Mouse (Mus musculus) stomach, postnatal 0 days (tissue): ENCODE results near the gene Rpl39l. TPM values are rescaled to one million over a fixed set of nuclear protein-coding genes. Genes with fewer than 3 reads are reported as not detected.

Source experiments
- ATAC-seq: fragments of 200-750 bp; cut with Nextera tagmentation; 2 replicates; pipeline ENCODE4 v1.8.0; 2017; ENCODE audit not compliant: low FRiP score, low TSS enrichment
- DNase-seq: peaks from one replicate; pipeline ENCODE4 v3.0.0-alpha.2; 2016; ENCODE audit warnings: low spot score
- H3K27ac ChIP-seq: fragments of 300-500 bp; sonication (generic); replicated peaks from 2 replicates; pipeline ENCODE4 v1.5.1; 2014; ENCODE audit warnings: mild to moderate bottlenecking, control low read depth
- H3K27me3 ChIP-seq: fragments of 300-500 bp; sonication (generic); 2 replicates; pipeline ENCODE4 v1.6.1; 2014; ENCODE audit warnings: low read length; ENCODE audit not compliant: control insufficient read depth, insufficient read depth
- H3K36me3 ChIP-seq: fragments of 300-500 bp; sonication (generic); 2 replicates; pipeline ENCODE4 v1.6.1; 2014; ENCODE audit warnings: low read length, mixed read lengths; ENCODE audit not compliant: control insufficient read depth, insufficient read depth
- H3K4me1 ChIP-seq: fragments of 300-500 bp; sonication (generic); replicated peaks from 2 replicates; pipeline ENCODE4 v1.6.1; 2014; ENCODE audit warnings: antibody characterized with exemption; ENCODE audit not compliant: control insufficient read depth, insufficient read depth
- H3K4me2 ChIP-seq: fragments of 300-500 bp; sonication (generic); replicated peaks from 2 replicates; pipeline ENCODE4 v1.6.1; 2014; ENCODE audit warnings: low read depth, mild to moderate bottlenecking, control low read depth, moderate library complexity
- H3K4me3 ChIP-seq: fragments of 300-500 bp; sonication (generic); 2 replicates; pipeline ENCODE4 v1.5.1; 2014; ENCODE audit warnings: low read depth, low read length, control low read depth
- H3K9ac ChIP-seq: fragments of 300-500 bp; sonication (generic); 2 replicates; pipeline ENCODE4 v1.6.1; 2014; ENCODE audit warnings: mild to moderate bottlenecking, low read length, control low read depth, mixed read lengths
- H3K9me3 ChIP-seq: fragments of 300-500 bp; sonication (generic); 2 replicates; pipeline ENCODE4 v1.6.1; 2016; ENCODE audit warnings: low read length; ENCODE audit not compliant: control insufficient read depth
- CTCF ChIP-seq: IDR thresholded peaks from 2 replicates; pipeline ENCODE4 v1.5.1; 2016; ENCODE audit warnings: antibody characterized with exemption, low read depth, mild to moderate bottlenecking, moderate library complexity
- EP300 ChIP-seq: optimal IDR thresholded peaks from 2 replicates; pipeline ENCODE3; 2016; ENCODE audit warnings: antibody characterized with exemption
- WGBS: fragments of 180-500 bp; shearing (Covaris S2); extraction: QIAGEN DNeasy Blood & Tissue Kit; methylation state at CpG from one replicate; pipeline ENCODE4 v1.1.7; 2014; 5-methylcytosine and 5-hydroxymethylcytosine counted together
- polyA plus RNA-seq: library from polyadenylated mRNA; unstranded; fragments of >200 nt; fragmentation: Nextera tagmentation; extraction: Ambion mirVana; gene quantifications from 2 replicates; pipeline ENCODE4 v1.2.1, GENCODE M21; 2015

Gene Rpl39l
- polyA plus RNA-seq: not detected in 2 replicates

DNA sequence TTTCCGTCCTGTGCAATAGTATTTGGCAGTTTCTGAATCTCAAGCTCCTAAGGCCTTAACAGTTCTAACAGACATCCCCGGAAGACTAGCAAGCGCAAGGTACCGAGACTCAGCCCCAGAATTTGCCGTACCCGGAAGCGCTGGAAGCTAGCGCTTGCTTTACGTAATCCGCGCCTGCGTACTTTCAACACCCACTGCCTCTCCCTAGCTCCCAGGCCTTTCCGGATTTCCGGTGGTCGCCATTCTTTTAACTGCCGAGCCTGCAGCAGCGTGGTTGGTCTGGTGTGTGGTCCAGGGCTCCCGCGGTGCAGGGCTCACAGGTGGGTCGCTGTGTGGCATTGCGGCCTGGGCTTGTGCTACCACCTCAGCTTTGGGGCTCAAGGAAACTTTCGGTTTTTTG is at the start of gene Rpl39l:
TSS of gene Rpl39l (plus strand) at position 222 of the 400 bp plus-strand sequence.
- no peak within 1 kb of the TSS for H3K4me3 ChIP-seq
- ATAC-seq: no peak
- WGBS: 90% methylated on average over 22 of the region's 22 CpGs

GRCm38 (mm10) chr16:10127586-10127985 is 42.4 kb upstream of the Rpl39l start:
- DNase-seq (no peak), ATAC-seq (no peak)
- no peak overlapping the region for H3K27ac ChIP-seq
- no peak for TF ChIP-seq EP300
- no peak for TF ChIP-seq CTCF
- H3K36me3 ChIP-seq: no peaks in the 10 kb centered on the region
- no peaks in the 10 kb centered on the region for H3K27me3 ChIP-seq
- no peaks in the 10 kb centered on the region for H3K4me1 ChIP-seq
- H3K4me2 ChIP-seq: no peak overlapping the region
- 74% methylated on average over 1 of the region's 1 CpGs for WGBS
- H3K9me3 ChIP-seq: no peaks in the 10 kb centered on the region
- H3K9ac ChIP-seq: no peak overlapping the region
- no peak overlapping the region for H3K4me3 ChIP-seq

More for the DNA sequence above, at the start of gene Rpl39l:
- DNase-seq: no peak
- no peaks in the 10 kb centered on the region for H3K27me3 ChIP-seq
- no peaks in the 10 kb centered on the region for H3K9me3 ChIP-seq
- H3K9ac ChIP-seq: no peak within 1 kb of the TSS
- H3K36me3 ChIP-seq: no peaks in the 10 kb centered on the region
- H3K4me1 ChIP-seq: no peaks in the 10 kb centered on the region
- H3K4me2 ChIP-seq: no peak within 1 kb of the TSS
- TF ChIP-seq CTCF (no peak), EP300 (no peak)
- H3K27ac ChIP-seq: no peak within 1 kb of the TSS

DNA sequence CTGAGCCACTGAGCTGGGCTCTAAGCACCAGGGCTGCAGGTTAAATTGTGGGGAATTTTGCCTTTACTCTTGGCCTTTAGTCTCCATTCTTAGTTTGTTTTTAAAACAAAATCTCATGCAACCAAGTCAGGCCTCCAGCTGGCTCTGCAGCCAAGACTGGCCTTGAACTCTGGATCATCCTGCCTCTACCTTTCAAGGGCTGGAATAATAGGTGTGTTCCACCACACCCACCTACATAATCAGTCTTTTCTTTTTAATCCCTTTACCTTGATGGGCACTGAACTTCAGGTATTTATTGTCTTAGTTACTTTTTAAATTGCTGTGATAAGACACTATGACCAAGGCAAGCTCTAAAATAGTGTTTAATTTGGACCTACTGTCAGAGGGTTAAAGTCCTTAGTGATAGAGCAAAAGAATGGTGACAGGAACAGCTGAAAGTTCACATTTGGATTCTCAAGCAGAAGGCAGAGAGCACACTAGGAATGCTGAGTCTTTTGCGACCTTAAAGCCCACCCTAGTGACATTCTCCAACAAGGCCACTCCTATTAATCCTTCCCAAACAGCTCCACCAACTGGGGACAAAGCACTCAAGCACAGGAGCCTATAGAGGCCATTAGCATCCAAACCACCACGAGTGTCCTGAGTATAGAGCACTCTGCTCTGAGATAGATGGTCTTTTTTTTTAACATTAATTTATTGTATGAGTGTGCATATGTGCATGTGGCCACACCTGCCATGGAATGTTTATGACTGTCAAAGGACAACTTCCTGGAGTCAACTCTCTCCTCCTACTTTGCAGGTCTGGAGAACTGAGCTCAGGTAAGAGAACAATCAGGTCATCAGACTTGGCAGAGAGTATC is 40.7 kb upstream of the Rpl39l start:
- 68% methylated on average over 2 of the region's 2 CpGs for WGBS
- H3K36me3 ChIP-seq: no peaks in the 10 kb centered on the region
- no peak overlapping the region for H3K4me3 ChIP-seq
- ATAC-seq (no peak), DNase-seq (no peak)
- H3K4me1 ChIP-seq: no peaks in the 10 kb centered on the region
- no peak overlapping the region for H3K27ac ChIP-seq
- no peak overlapping the region for H3K4me2 ChIP-seq
- H3K9ac ChIP-seq: no peak overlapping the region
- no peaks in the 10 kb centered on the region for H3K27me3 ChIP-seq
- TF ChIP-seq EP300: no peak
- no peak for TF ChIP-seq CTCF
- no peaks in the 10 kb centered on the region for H3K9me3 ChIP-seq

DNA sequence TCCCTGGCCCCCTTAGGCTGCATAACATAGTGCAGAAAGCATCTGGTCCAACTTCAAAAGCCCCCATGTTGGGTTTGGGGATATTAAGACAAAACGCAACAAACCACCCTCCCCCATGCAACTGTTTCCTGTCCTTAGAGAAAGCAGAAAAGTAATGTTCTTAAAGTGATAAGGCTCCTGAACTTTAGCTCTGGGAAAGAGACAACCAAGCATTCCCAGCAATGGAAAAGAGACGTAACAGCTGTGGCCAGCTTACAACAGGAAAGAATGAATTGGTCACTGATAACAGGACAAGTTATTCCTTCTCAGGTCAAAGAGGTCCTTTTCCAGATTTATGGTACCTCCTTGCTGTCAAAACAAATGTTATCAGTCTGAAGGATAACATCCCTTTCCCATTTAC is 26.9 kb upstream of the Rpl39l start:
- Histone ChIP-seq H3K9ac (no peak overlapping the region), H3K4me1 (no peaks in the 10 kb centered on the region), H3K4me3 (no peak overlapping the region), H3K9me3 (no peaks in the 10 kb centered on the region), H3K27me3 (no peaks in the 10 kb centered on the region), H3K4me2 (no peak overlapping the region), H3K27ac (no peak overlapping the region), H3K36me3 (no peaks in the 10 kb centered on the region)
- 55% methylated on average over 2 of the region's 2 CpGs for WGBS
- ATAC-seq (no peak), DNase-seq (no peak)
- no peak for TF ChIP-seq CTCF
- no peak for TF ChIP-seq EP300

DNA sequence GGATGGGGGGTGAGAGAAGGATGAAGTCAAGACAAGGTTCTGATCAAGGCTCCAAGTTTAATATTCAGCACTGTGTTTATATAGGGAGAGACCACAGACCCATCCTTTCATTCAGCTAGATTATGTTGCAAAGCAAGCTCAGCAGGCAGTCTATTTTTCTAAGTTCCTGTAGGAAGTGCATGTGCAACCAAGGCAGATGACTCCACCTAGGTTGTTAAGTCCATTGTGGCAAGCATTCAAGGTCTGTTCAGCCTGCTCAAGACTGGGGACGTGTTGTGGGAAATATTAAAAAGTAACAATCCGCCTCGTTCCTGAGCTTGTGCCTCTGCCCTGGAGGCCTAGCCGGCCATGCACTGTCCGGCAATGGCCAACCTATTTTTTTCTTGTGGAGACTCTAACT is 22.6 kb upstream of the Rpl39l start:
- DNase-seq (no peak), ATAC-seq (no peak)
- H3K4me3 ChIP-seq: no peak overlapping the region
- TF ChIP-seq CTCF (no peak), EP300 (no peak)
- H3K27ac ChIP-seq: no peak overlapping the region
- no peaks in the 10 kb centered on the region for H3K27me3 ChIP-seq
- no peaks in the 10 kb centered on the region for H3K36me3 ChIP-seq
- no peak overlapping the region for H3K9ac ChIP-seq
- no peak overlapping the region for H3K4me2 ChIP-seq
- no peaks in the 10 kb centered on the region for H3K9me3 ChIP-seq
- 94% methylated on average over 5 of the region's 5 CpGs for WGBS
- H3K4me1 ChIP-seq: no peaks in the 10 kb centered on the region
